Mouse (Mus musculus) limb, embryonic 12.5 days (tissue): Measurements from ENCODE around the gene Anxa6. TPM values are rescaled to one million over a fixed set of nuclear protein-coding genes. Genes with fewer than 3 reads are reported as not detected.

ENCODE experiments used
- ATAC-seq: fragments of 200-750 bp; cut with Nextera tagmentation; 2 replicates; pipeline ENCODE4 v1.8.0; 2017; ENCODE audit warnings: low read depth, moderate TSS enrichment; ENCODE audit not compliant: insufficient number of reproducible peaks, insufficient read depth, low FRiP score, low TSS enrichment
- H3K27ac ChIP-seq: fragments of 300-500 bp; sonication (generic); 2 replicates; pipeline ENCODE4 v1.5.1; 2016; ENCODE audit warnings: mild to moderate bottlenecking, moderate library complexity
- H3K27me3 ChIP-seq: fragments of 300-500 bp; sonication (generic); 2 replicates; pipeline ENCODE4 v1.6.1; 2016; ENCODE audit warnings: mild to moderate bottlenecking, moderate library complexity
- H3K36me3 ChIP-seq: fragments of 300-500 bp; sonication (generic); 2 replicates; pipeline ENCODE4 v1.6.1; 2016; ENCODE audit warnings: mild to moderate bottlenecking, moderate library complexity
- H3K4me1 ChIP-seq: fragments of 300-500 bp; sonication (generic); replicated peaks from 2 replicates; pipeline ENCODE4 v1.6.1; 2016
- H3K4me2 ChIP-seq: fragments of 300-500 bp; sonication (generic); 2 replicates; pipeline ENCODE4 v1.6.1; 2016; ENCODE audit warnings: mild to moderate bottlenecking, moderate library complexity
- H3K4me3 ChIP-seq: fragments of 300-500 bp; sonication (generic); replicated peaks from 2 replicates; pipeline ENCODE4 v1.5.1; 2016; ENCODE audit warnings: mild to moderate bottlenecking
- H3K9ac ChIP-seq: fragments of 300-500 bp; sonication (generic); replicated peaks from 2 replicates; pipeline ENCODE4 v1.6.1; 2016; ENCODE audit warnings: mild to moderate bottlenecking, moderate library complexity
- H3K9me3 ChIP-seq: fragments of 300-500 bp; sonication (generic); 2 replicates; pipeline ENCODE4 v1.6.1; 2016; ENCODE audit warnings: mild to moderate bottlenecking, moderate library complexity
- WGBS: fragments of 180-500 bp; shearing (Covaris S2); methylation state at CpG from one replicate; pipeline ENCODE4 v1.1.7; 2016; 5-methylcytosine and 5-hydroxymethylcytosine counted together
- polyA plus RNA-seq: library from polyadenylated mRNA; unstranded; fragments of >200 nt; fragmentation: Nextera tagmentation; extraction: Ambion mirVana; gene quantifications from 2 replicates; pipeline ENCODE4 v1.2.1, GENCODE M21; 2016

Anxa6 gene
- polyA plus RNA-seq, 1 experiment from 2014 or later, result 168 TPM

DNA sequence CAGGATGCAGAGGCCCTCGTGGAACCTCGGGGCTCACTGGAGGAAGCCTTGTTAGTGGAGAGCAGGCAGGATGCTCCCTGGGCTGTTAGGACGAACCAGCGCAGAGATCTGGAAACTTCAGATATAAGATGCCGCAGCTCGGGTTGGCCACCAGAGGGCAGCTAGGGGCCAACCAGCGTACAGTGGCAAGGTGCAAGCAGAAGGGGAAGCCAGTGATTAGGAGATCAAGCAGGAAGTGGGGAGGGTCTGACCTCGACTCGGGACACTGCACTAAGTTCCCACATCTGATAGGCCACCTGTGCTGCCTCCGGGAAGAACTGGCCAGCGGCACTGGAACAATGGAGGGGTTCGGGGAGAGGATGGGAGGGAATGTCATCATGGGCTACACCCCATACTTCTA lies 35.0 kb downstream of the Anxa6 start:
- Histone ChIP-seq H3K4me2 (no peak overlapping the region), H3K4me1 (no peaks in the 10 kb centered on the region), H3K9ac (0 out of 2 replicates have a peak overlapping the region, but pooled peaks have one; percentile 1), H3K36me3 (peaks cover 79% of the 10 kb centered on the region), H3K27me3 (no peaks in the 10 kb centered on the region), H3K27ac (no peak overlapping the region), H3K4me3 (no peak overlapping the region), H3K9me3 (peaks cover 5% of the 10 kb centered on the region)
- 0 out of 2 replicates have a peak, but pooled peaks have one; percentile 33 for ATAC-seq
- 7% methylated on average over 12 of the region's 12 CpGs for WGBS

DNA sequence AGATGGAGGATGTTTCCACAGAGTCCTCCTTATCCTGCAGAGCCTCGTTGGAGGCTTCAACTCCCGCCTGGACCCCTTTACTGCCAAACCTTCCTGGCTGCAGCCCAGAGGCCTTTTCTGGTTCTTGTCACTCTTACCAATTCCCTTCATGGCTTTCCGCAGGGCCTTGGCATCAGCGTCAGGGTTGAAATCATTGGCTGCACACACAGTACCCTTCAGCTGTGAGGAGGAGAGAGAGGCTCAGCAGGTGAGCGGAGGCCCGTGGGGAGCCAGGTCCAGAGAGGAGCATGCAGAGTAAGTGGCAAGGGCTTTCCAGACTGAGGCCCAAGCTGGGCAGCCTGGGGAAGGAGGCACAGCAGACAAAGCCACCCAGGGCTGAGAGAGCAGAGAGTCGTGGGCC lies 37.1 kb downstream of the Anxa6 start:
- Histone ChIP-seq H3K36me3 (peaks cover 82% of the 10 kb centered on the region), H3K4me1 (no peaks in the 10 kb centered on the region), H3K9ac (no peak overlapping the region), H3K4me3 (no peak overlapping the region), H3K9me3 (peaks cover 5% of the 10 kb centered on the region), H3K27ac (no peak overlapping the region), H3K27me3 (no peaks in the 10 kb centered on the region), H3K4me2 (no peak overlapping the region)
- 73% methylated on average over 7 of the region's 7 CpGs for WGBS
- ATAC-seq, result no peak

- Histone ChIP-seq H3K27me3 (no peaks in the 10 kb centered on the region), H3K4me3 (no peak overlapping the region), H3K4me1 (no peaks in the 10 kb centered on the region), H3K36me3 (peaks cover 85% of the 10 kb centered on the region), H3K9me3 (peaks cover 6% of the 10 kb centered on the region; the same call in 1 of the 2 replicates), H3K9ac (no peak overlapping the region), H3K27ac (no peak overlapping the region), H3K4me2 (no peak overlapping the region)
- no peak for ATAC-seq
These were observed 43.3 kb downstream of the Anxa6 start for GRCm38 (mm10) chr11:54989920-54990319.

DNA sequence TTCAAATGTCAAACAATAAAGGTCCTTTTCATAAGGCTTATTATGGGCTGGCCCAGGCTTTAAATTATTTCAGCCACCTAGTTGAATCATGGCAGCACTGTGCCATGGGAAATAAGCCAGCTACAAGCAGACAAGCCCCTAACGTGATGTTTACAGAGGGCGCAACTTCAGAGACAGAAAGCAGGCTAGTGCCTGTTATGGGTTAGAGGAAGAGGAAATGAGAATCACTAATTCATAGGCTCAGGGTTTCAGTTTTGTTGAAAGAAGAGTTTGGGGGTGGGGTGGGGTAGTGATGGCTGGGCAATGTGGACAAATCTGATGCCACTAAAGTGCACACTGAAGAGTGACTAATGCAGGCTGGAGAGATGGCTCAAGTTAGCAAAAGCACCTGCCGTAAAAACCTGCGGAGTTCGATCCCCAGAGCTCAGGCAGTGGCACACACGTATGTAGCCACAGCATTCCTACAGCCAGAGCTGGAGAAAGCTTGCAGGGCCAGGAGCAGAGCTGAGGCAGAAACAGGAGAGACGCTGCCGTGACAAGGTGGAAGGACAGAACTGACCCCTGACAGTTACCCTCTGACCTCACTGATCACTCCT lies 44.4 kb downstream of the Anxa6 start:
- H3K27me3 ChIP-seq, result no peaks in the 10 kb centered on the region
- H3K4me1 ChIP-seq, result no peaks in the 10 kb centered on the region
- H3K27ac ChIP-seq, result no peak overlapping the region
- H3K9ac ChIP-seq, result no peak overlapping the region
- ATAC-seq, result no peak
- H3K4me2 ChIP-seq, result no peak overlapping the region
- peaks cover 81% of the 10 kb centered on the region for H3K36me3 ChIP-seq
- whole genome bisulfite sequencing, result 73% methylated on average over 8 of the region's 8 CpGs
- H3K9me3 ChIP-seq, result peaks cover 6% of the 10 kb centered on the region; the same call in 1 of the 2 replicates
- no peak overlapping the region for H3K4me3 ChIP-seq

DNA sequence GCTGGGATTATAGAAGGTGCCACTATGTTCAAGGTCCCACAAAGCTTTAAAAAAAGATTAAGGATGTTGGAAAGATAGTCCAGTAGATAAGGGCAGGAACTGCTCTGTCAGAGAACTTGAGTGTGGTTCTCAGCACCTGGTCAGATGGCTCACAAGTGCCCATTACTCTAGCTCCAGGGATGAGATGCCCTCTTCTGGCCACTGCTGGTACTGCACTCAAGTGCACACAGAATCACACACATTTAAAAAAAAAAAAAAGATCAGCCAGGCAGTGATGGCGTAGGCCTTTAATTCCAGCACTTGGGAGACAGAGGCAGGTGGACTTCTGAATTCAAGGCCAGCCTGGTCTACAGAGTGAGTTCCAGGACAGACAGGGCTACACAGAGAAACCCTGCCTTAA lies 45.3 kb downstream of the Anxa6 start:
- no peaks in the 10 kb centered on the region for H3K4me1 ChIP-seq
- 96% methylated on average over 1 of the region's 1 CpGs for WGBS
- H3K9me3 ChIP-seq, result peaks cover 6% of the 10 kb centered on the region; the same call in 1 of the 2 replicates
- H3K9ac ChIP-seq, result no peak overlapping the region
- H3K36me3 ChIP-seq, result peaks cover 81% of the 10 kb centered on the region
- H3K4me2 ChIP-seq, result no peak overlapping the region
- no peaks in the 10 kb centered on the region for H3K27me3 ChIP-seq
- no peak overlapping the region for H3K4me3 ChIP-seq
- ATAC-seq, result no peak
- H3K27ac ChIP-seq, result no peak overlapping the region

DNA sequence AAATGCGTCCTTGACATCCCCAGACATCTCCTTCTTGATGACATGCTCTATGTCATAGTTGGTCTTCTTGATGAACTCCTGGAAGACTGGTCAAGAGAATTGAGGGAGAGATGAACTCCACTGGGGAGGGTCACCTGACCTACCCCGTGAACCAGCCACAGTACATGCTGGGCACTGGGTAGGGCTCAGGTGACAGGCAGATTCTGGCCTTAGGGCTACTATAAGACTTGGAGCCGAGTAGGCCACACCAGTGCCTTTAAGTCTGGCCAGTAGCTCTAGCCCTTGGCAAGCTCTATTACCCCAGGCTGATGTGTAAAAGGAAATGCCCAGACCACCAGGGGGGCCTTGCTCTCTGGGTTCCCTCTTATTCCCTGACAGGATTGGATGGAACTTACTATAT lies 48.2 kb downstream of the Anxa6 start:
- Histone ChIP-seq H3K36me3 (peaks cover 82% of the 10 kb centered on the region), H3K9me3 (peaks cover 13% of the 10 kb centered on the region), H3K27ac (no peak overlapping the region), H3K4me3 (no peak overlapping the region), H3K4me1 (no peaks in the 10 kb centered on the region), H3K4me2 (no peak overlapping the region), H3K27me3 (no peaks in the 10 kb centered on the region), H3K9ac (no peak overlapping the region)
- WGBS, result 73% methylated on average over 3 of the region's 3 CpGs
- no peak for ATAC-seq

DNA sequence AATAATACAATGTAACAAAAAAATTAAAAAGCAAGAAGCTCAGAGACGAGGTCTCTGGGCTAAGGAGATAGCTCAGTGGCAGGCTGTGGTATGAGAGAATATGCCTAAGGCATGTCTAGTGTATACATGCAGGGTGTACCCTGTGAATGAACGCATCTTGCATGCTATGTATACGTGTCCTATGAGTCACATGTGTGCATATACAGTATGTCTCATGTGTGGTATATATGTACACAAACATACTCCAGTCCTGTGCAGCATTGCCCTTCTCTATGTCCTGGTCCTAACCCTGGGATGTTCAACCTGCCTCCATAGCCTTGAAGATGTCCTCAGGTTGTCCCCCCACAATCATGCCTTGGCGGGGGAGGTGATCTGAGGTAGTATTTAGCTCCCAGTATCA lies 48.7 kb downstream of the Anxa6 start:
- Histone ChIP-seq H3K27ac (no peak overlapping the region), H3K9me3 (peaks cover 13% of the 10 kb centered on the region), H3K9ac (no peak overlapping the region), H3K36me3 (peaks cover 82% of the 10 kb centered on the region), H3K4me3 (no peak overlapping the region), H3K27me3 (no peaks in the 10 kb centered on the region), H3K4me2 (no peak overlapping the region), H3K4me1 (no peaks in the 10 kb centered on the region)
- 63% methylated on average over 4 of the region's 4 CpGs for WGBS
- ATAC-seq, result peak; percentile 37; the same call in 1 of the 2 replicates

DNA sequence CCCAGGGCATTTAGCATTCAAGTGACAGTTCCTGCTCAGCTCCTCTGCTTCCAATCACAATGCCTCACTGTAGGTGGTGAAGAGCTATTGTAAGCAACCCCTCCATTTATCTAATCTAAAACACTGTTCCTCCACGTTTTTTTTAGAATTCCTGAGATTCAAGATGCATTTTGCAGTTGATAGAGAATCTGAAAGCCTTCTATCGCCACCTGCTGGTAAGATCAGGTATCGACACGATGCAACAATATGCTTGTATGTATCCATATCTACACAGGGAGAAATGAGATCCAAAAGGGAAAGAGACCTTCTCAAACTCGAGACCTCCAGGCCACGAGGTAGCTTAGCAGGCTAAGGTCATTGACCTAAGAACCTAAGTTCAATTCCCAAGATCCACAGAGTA lies 49.2 kb downstream of the Anxa6 start:
- H3K27me3 ChIP-seq, result no peaks in the 10 kb centered on the region
- H3K9ac ChIP-seq, result no peak overlapping the region
- peaks cover 85% of the 10 kb centered on the region for H3K36me3 ChIP-seq
- no peak overlapping the region for H3K27ac ChIP-seq
- no peaks in the 10 kb centered on the region for H3K4me1 ChIP-seq
- no peak for ATAC-seq
- H3K4me2 ChIP-seq, result no peak overlapping the region
- 5% methylated on average over 6 of the region's 6 CpGs for WGBS
- H3K9me3 ChIP-seq, result peaks cover 13% of the 10 kb centered on the region
- H3K4me3 ChIP-seq, result no peak overlapping the region

DNA sequence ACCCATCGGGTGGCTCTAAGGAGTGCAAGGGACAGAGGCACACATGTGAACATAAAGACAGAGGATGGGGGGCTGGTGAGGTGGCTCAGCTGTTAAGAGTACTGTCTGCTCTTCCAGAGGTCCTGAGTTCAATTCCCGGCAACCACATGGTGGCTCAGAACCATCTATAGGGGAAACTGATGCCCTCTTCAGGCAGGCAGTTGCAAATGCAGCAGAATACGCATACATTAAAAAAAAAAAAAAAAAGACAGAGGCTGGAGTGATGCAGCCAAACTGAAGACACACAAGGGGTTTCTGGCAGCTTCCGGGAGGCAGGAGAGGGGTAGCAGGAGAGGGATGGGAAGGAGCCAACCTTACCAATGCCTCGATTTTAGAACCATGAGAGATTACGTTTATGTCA lies 50.7 kb downstream of the Anxa6 start:
- H3K4me1 ChIP-seq, result no peaks in the 10 kb centered on the region
- H3K27me3 ChIP-seq, result no peaks in the 10 kb centered on the region
- 88% methylated on average over 6 of the region's 6 CpGs for WGBS
- no peak overlapping the region for H3K9ac ChIP-seq
- no peak overlapping the region for H3K27ac ChIP-seq
- no peak for ATAC-seq
- H3K9me3 ChIP-seq, result peaks cover 7% of the 10 kb centered on the region; the same call in 1 of the 2 replicates
- no peak overlapping the region for H3K4me3 ChIP-seq
- no peak overlapping the region for H3K4me2 ChIP-seq
- peaks cover 87% of the 10 kb centered on the region for H3K36me3 ChIP-seq

DNA sequence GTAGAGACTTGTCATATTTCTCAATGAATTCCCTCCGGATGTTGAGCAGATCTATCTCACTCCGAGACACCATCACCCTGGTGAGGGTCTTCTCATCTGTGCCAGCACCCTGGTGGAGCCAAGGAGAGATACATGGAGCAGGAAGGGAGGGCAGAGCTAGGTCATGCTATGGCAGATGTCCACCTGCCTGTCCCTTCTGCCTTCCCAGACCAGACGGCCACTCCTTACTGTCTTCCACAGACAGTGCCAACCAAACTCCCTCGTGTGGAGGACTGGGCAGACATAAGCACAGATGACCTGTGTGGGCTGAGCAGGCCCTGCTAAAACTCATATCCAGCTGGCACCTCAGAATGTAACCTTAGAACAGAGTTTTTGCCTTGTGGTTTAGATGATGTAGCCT lies 51.6 kb downstream of the Anxa6 start:
- Histone ChIP-seq H3K27me3 (no peaks in the 10 kb centered on the region), H3K4me2 (no peak overlapping the region), H3K9ac (no peak overlapping the region), H3K36me3 (peaks cover 79% of the 10 kb centered on the region), H3K9me3 (peaks cover 7% of the 10 kb centered on the region; the same call in 1 of the 2 replicates), H3K27ac (no peak overlapping the region), H3K4me3 (no peak overlapping the region), H3K4me1 (no peaks in the 10 kb centered on the region)
- ATAC-seq, result no peak
- 95% methylated on average over 4 of the region's 4 CpGs for WGBS

DNA sequence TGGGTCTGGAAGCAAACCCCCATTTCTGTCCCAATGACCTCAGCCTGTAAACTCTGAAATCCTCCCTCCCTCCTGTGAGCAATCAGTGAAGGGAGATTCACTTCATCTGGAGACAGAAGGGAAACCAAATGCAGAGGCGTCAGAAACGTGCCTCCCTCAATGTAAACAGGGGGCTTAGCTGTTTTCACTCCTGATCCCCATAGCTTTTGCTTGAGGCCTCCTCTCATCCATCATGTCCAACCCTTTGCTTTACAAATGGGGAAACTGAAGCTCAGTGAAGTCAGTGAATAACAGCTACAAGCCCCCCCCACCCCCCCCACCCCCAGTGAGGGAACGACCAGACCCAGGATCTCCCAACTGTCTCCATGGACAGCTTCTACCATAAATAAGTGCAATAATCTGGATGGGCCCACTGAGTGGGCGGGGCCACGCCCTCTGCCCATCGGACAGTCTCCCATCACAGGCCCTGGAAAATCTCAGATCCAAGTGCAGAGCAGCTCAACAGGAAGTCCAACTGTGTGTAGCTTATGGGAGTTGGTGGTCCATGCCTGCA lies 55.8 kb downstream of the Anxa6 start:
- Histone ChIP-seq H3K4me1 (peaks cover 10% of the 10 kb centered on the region), H3K27ac (no peak overlapping the region), H3K4me3 (no peak overlapping the region), H3K36me3 (peaks cover 47% of the 10 kb centered on the region), H3K27me3 (no peaks in the 10 kb centered on the region), H3K9me3 (peaks cover 7% of the 10 kb centered on the region; the same call in 1 of the 2 replicates), H3K4me2 (no peak overlapping the region), H3K9ac (no peak overlapping the region)
- WGBS, result 35% methylated on average over 6 of the region's 6 CpGs
- no peak for ATAC-seq

DNA sequence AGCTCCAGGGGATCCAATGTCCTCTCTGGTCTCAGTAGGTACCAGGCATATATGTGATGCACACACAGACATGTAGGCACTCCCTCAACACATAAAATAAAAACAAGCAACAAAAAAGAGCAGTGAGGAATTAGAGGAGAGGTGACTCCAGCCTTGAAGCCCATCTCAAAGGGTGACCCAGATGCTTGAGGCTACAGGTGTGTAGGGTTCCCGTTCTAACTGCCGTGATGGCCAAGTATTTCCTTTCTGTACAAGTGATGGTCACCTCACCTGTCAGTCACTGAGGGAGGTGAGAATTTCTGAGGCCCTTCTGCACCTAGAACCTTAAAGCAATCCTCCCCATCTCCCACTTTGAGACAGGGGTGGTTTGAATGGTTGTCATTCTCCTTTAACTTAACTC lies 56.9 kb downstream of the Anxa6 start:
- WGBS, result 97% methylated on average over 2 of the region's 2 CpGs
- no peak overlapping the region for H3K4me3 ChIP-seq
- ATAC-seq, result no peak
- no peaks in the 10 kb centered on the region for H3K27me3 ChIP-seq
- H3K4me1 ChIP-seq, result peaks cover 10% of the 10 kb centered on the region
- H3K9ac ChIP-seq, result no peak overlapping the region
- no peak overlapping the region for H3K4me2 ChIP-seq
- H3K9me3 ChIP-seq, result peaks cover 3% of the 10 kb centered on the region; the same call in 1 of the 2 replicates
- peaks cover 36% of the 10 kb centered on the region for H3K36me3 ChIP-seq
- no peak overlapping the region for H3K27ac ChIP-seq
